Mouse (Mus musculus) heart, embryonic 16.5 days (tissue): ENCODE measurements around the gene 1700088E04Rik. TPM values are rescaled to one million over a fixed set of nuclear protein-coding genes. Genes with fewer than 3 reads are reported as not detected.

Experiments used
- ATAC-seq: fragments of 200-750 bp; cut with Nextera tagmentation; replicated peaks from 2 replicates; pipeline ENCODE4 v1.8.0; 2017; ENCODE audit warnings: moderate number of reproducible peaks; ENCODE audit not compliant: insufficient read depth, low FRiP score; ENCODE audit errors: extremely low read depth
- H3K27ac ChIP-seq: fragments of 300-500 bp; sonication (generic); 2 replicates; pipeline ENCODE4 v1.5.1; 2014; ENCODE audit warnings: mild to moderate bottlenecking, low read length, control low read depth, moderate library complexity
- H3K27me3 ChIP-seq: fragments of 300-500 bp; sonication (generic); 2 replicates; pipeline ENCODE4 v1.6.1; 2014; ENCODE audit warnings: low read length, mixed read lengths; ENCODE audit not compliant: control insufficient read depth, insufficient read depth
- H3K36me3 ChIP-seq: fragments of 300-500 bp; sonication (generic); 2 replicates; pipeline ENCODE4 v1.6.1; 2014; ENCODE audit not compliant: control insufficient read depth, insufficient read depth
- H3K4me1 ChIP-seq: fragments of 300-500 bp; sonication (generic); 2 replicates; pipeline ENCODE4 v1.6.1; 2014; ENCODE audit warnings: low read length, mixed read lengths; ENCODE audit not compliant: control insufficient read depth, insufficient read depth
- H3K4me2 ChIP-seq: fragments of 300-500 bp; sonication (generic); 2 replicates; pipeline ENCODE4 v1.6.1; 2014; ENCODE audit warnings: low read depth, mild to moderate bottlenecking, control low read depth, low read length
- H3K4me3 ChIP-seq: fragments of 300-500 bp; sonication (generic); 2 replicates; pipeline ENCODE4 v1.5.1; 2014; ENCODE audit warnings: mild to moderate bottlenecking, control low read depth, low read length
- H3K9ac ChIP-seq: fragments of 300-500 bp; sonication (generic); 2 replicates; pipeline ENCODE4 v1.6.1; 2014; ENCODE audit warnings: low read length, control low read depth
- H3K9me3 ChIP-seq: fragments of 300-500 bp; sonication (generic); replicated peaks from 2 replicates; pipeline ENCODE4 v1.6.1; 2016; ENCODE audit warnings: low read length; ENCODE audit not compliant: control insufficient read depth
- WGBS: fragments of 180-500 bp; shearing (Covaris S2); extraction: QIAGEN DNeasy Blood & Tissue Kit; methylation state at CpG from one replicate; pipeline ENCODE4 v1.1.7; 2014; 5-methylcytosine and 5-hydroxymethylcytosine counted together
- polyA plus RNA-seq: library from polyadenylated mRNA; unstranded; fragments of >200 nt; fragmentation: Nextera tagmentation; extraction: Ambion mirVana; gene quantifications from 2 replicates; pipeline ENCODE4 v1.2.1, GENCODE M21; 2015

Gene 1700088E04Rik
- polyA plus RNA-seq, 1 experiment from 2014 or later = 11.0 TPM

GRCm38 (mm10) chr15:79110031-79110430, 31.0 kb downstream of the 1700088E04Rik start:
- peak overlapping the region; percentile 95 for H3K4me3 ChIP-seq
- peaks cover 8% of the 10 kb centered on the region for H3K36me3 ChIP-seq
- peaks cover 27% of the 10 kb centered on the region for H3K4me1 ChIP-seq
- H3K9me3 ChIP-seq = no peaks in the 10 kb centered on the region
- H3K4me2 ChIP-seq = peak overlapping the region; percentile 72
- no peaks in the 10 kb centered on the region for H3K27me3 ChIP-seq
- H3K27ac ChIP-seq = peak overlapping the region; percentile 98
- 8% methylated on average over 9 of the region's 9 CpGs for WGBS
- ATAC-seq = no peak
- H3K9ac ChIP-seq = peak overlapping the region; percentile 99

GRCm38 (mm10) chr15:79109321-79109934, 31.6 kb downstream of the 1700088E04Rik start:
- peak overlapping the region; percentile 72 for H3K4me2 ChIP-seq
- under 1% methylated on average over 46 of the region's 46 CpGs for WGBS
- H3K27me3 ChIP-seq = no peaks in the 10 kb centered on the region
- H3K9me3 ChIP-seq = no peaks in the 10 kb centered on the region
- H3K4me3 ChIP-seq = peak overlapping the region; percentile 95
- peak overlapping the region; percentile 99 for H3K9ac ChIP-seq
- peaks cover 27% of the 10 kb centered on the region for H3K4me1 ChIP-seq
- H3K36me3 ChIP-seq = peaks cover 4% of the 10 kb centered on the region; the same call in 1 of the 2 replicates
- peak overlapping the region; percentile 98 for H3K27ac ChIP-seq
- peak; percentile 47 for ATAC-seq

GRCm38 (mm10) chr15:79108421-79109320, 32.4 kb downstream of the 1700088E04Rik start, which contains the start of gene Micall1:
Micall1 (plus strand) TSS chr15:79108898.
- Histone ChIP-seq H3K4me3 (peak within 1 kb of the TSS; percentile 95), H3K27me3 (no peaks in the 10 kb centered on the region), H3K27ac (peak within 1 kb of the TSS; percentile 98), H3K4me2 (peak within 1 kb of the TSS; percentile 72), H3K9ac (peak within 1 kb of the TSS; percentile 99), H3K36me3 (no peaks in the 10 kb centered on the region), H3K9me3 (no peaks in the 10 kb centered on the region), H3K4me1 (peaks cover 27% of the 10 kb centered on the region)
- ATAC-seq = peak; percentile 69
- under 1% methylated on average over 80 of the region's 85 CpGs for WGBS

GRCm38 (mm10) chr15:79107966-79108365, 33.1 kb downstream of the 1700088E04Rik start:
- WGBS = 24% methylated on average over 7 of the region's 7 CpGs
- Histone ChIP-seq H3K4me3 (peak overlapping the region; percentile 95), H3K4me1 (peaks cover 27% of the 10 kb centered on the region), H3K4me2 (peak overlapping the region; percentile 72), H3K36me3 (no peaks in the 10 kb centered on the region), H3K27ac (peak overlapping the region; percentile 98), H3K9ac (peak overlapping the region; percentile 99), H3K9me3 (no peaks in the 10 kb centered on the region), H3K27me3 (no peaks in the 10 kb centered on the region)
- no peak for ATAC-seq

GRCm38 (mm10) chr15:79105804-79106203, 35.2 kb downstream of the 1700088E04Rik start:
- H3K9ac ChIP-seq = no peak overlapping the region
- no peaks in the 10 kb centered on the region for H3K36me3 ChIP-seq
- H3K4me1 ChIP-seq = peaks cover 27% of the 10 kb centered on the region
- WGBS = 36% methylated on average over 2 of the region's 2 CpGs
- ATAC-seq = no peak
- H3K4me2 ChIP-seq = no peak overlapping the region
- no peak overlapping the region for H3K27ac ChIP-seq
- H3K9me3 ChIP-seq = no peaks in the 10 kb centered on the region
- no peak overlapping the region for H3K4me3 ChIP-seq
- no peaks in the 10 kb centered on the region for H3K27me3 ChIP-seq

GRCm38 (mm10) chr15:79103264-79103663, 37.8 kb downstream of the 1700088E04Rik start:
- Histone ChIP-seq H3K36me3 (no peaks in the 10 kb centered on the region), H3K4me1 (peaks cover 38% of the 10 kb centered on the region), H3K9ac (no peak overlapping the region), H3K4me2 (no peak overlapping the region), H3K27me3 (no peaks in the 10 kb centered on the region), H3K9me3 (no peaks in the 10 kb centered on the region), H3K27ac (no peak overlapping the region), H3K4me3 (no peak overlapping the region)
- ATAC-seq = no peak
- 76% methylated on average over 10 of the region's 10 CpGs for WGBS

- Histone ChIP-seq H3K9ac (no peak overlapping the region), H3K27ac (no peak overlapping the region), H3K36me3 (no peaks in the 10 kb centered on the region), H3K27me3 (no peaks in the 10 kb centered on the region), H3K4me1 (peaks cover 51% of the 10 kb centered on the region), H3K4me2 (no peak overlapping the region), H3K4me3 (no peak overlapping the region), H3K9me3 (no peaks in the 10 kb centered on the region)
- ATAC-seq = no peak
These were observed 39.5 kb downstream of the 1700088E04Rik start for GRCm38 (mm10) chr15:79101531-79101930.

GRCm38 (mm10) chr15:79100391-79100790, 40.7 kb downstream of the 1700088E04Rik start:
- Histone ChIP-seq H3K27ac (no peak overlapping the region), H3K4me1 (peaks cover 54% of the 10 kb centered on the region), H3K4me2 (no peak overlapping the region), H3K27me3 (no peaks in the 10 kb centered on the region), H3K4me3 (no peak overlapping the region), H3K9ac (no peak overlapping the region), H3K36me3 (peaks cover under 1% of the 10 kb centered on the region; the same call in 1 of the 2 replicates), H3K9me3 (no peaks in the 10 kb centered on the region)
- 69% methylated on average over 4 of the region's 4 CpGs for WGBS
- no peak for ATAC-seq

GRCm38 (mm10) chr15:79099456-79099855, 41.6 kb downstream of the 1700088E04Rik start:
- Histone ChIP-seq H3K4me2 (peak overlapping the region; percentile 21; the same call in 1 of the 2 replicates), H3K27me3 (no peaks in the 10 kb centered on the region), H3K27ac (peak overlapping the region; percentile 99), H3K36me3 (peaks cover 7% of the 10 kb centered on the region; the same call in 1 of the 2 replicates), H3K4me1 (peaks cover 54% of the 10 kb centered on the region), H3K9ac (no peak overlapping the region), H3K9me3 (no peaks in the 10 kb centered on the region), H3K4me3 (no peak overlapping the region)
- no peak for ATAC-seq
- WGBS = 48% methylated on average over 4 of the region's 4 CpGs
